Mouse (Mus musculus) C2C12 (cell line): ENCODE measurements around the gene Tnni1. TPM values are rescaled to one million over a fixed set of nuclear protein-coding genes. Genes with fewer than 3 reads are reported as not detected.

ENCODE experiments used
- H3K27me3 ChIP-seq: one replicate; pipeline ENCODE4 v1.6.1; 2011; ENCODE audit not compliant: control insufficient read depth, insufficient read depth, insufficient read length
- H3K36me3 ChIP-seq: one replicate; pipeline ENCODE4 v1.6.1; 2011; ENCODE audit not compliant: control insufficient read depth, insufficient read depth
- H3K4me3 ChIP-seq: one replicate; pipeline ENCODE4 v1.5.1; 2011; ENCODE audit warnings: mild to moderate bottlenecking, control low read depth; ENCODE audit not compliant: poor library complexity, insufficient read depth, severe bottlenecking
- H3K79me2 ChIP-seq: one replicate; pipeline ENCODE4 v1.6.1; 2011; ENCODE audit not compliant: control insufficient read depth, insufficient read depth
- H3K79me3 ChIP-seq: one replicate; pipeline ENCODE4 v1.6.1; 2011; ENCODE audit warnings: low read depth, control low read depth
- H3ac ChIP-seq: one replicate; pipeline ENCODE3; 2011; ENCODE audit warnings: low read depth; ENCODE audit not compliant: control insufficient read depth, insufficient read length
- CEBPB ChIP-seq: IDR thresholded peaks from one replicate; pipeline ENCODE4 v1.6.1; 2011; ENCODE audit warnings: low read depth, mild to moderate bottlenecking, control low read depth, moderate library complexity
- CTCF ChIP-seq: IDR thresholded peaks from one replicate; pipeline ENCODE4 v1.5.1; 2011; ENCODE audit not compliant: control insufficient read depth, insufficient read depth, insufficient read length
- FOSL1 ChIP-seq: IDR thresholded peaks from one replicate; pipeline ENCODE4 v1.8.0; 2011; ENCODE audit warnings: mild to moderate bottlenecking, low read length; ENCODE audit not compliant: poor library complexity, insufficient read depth, severe bottlenecking
- MAX ChIP-seq: IDR thresholded peaks from one replicate; pipeline ENCODE4 v1.6.1; 2011; ENCODE audit warnings: mild to moderate bottlenecking, control low read depth
- MYOD1 ChIP-seq: IDR thresholded peaks from one replicate; pipeline ENCODE4 v1.6.1; 2011; ENCODE audit warnings: low read depth; ENCODE audit not compliant: control insufficient read depth, insufficient read length
- MYOG ChIP-seq: IDR thresholded peaks from one replicate; pipeline ENCODE4 v1.6.1; 2011; ENCODE audit not compliant: control insufficient read depth, insufficient read length; ENCODE audit errors: extremely low read depth
- USF1 ChIP-seq: IDR thresholded peaks from one replicate; pipeline ENCODE4 v1.6.1; 2011; ENCODE audit warnings: low read depth, mild to moderate bottlenecking, control low read depth, moderate library complexity
- polyA plus RNA-seq: library from polyadenylated mRNA; unstranded; fragments of >200 nt; fragmentation: generic; extraction: Trizol; gene quantifications from one replicate; pipeline ENCODE4 v1.2.1, GENCODE M21; 2012; ENCODE audit warnings: missing spikeins

Tnni1 gene
- polyA plus RNA-seq, 1 experiment: 44.6 TPM

- H3K36me3 ChIP-seq: no peaks in the 10 kb centered on the region
- no peaks in the 10 kb centered on the region for H3K79me3 ChIP-seq
- no peaks in the 10 kb centered on the region for H3K79me2 ChIP-seq
- no peak overlapping the region for H3K4me3 ChIP-seq
- no peaks in the 10 kb centered on the region for H3K27me3 ChIP-seq
- no peak overlapping the region for H3ac ChIP-seq
- TF ChIP-seq CTCF: peak; percentile 80
- no peak for TF ChIP-seq CEBPB
These were observed 2.0 kb downstream of the Tnni1 start for GRCm38 (mm10) chr1:135781220-135781619.

GRCm38 (mm10) chr1:135782816-135783215 lies 3.6 kb downstream of the Tnni1 start:
- H3K79me3 ChIP-seq: no peaks in the 10 kb centered on the region
- H3K4me3 ChIP-seq: no peak overlapping the region
- no peak for TF ChIP-seq CEBPB
- no peak for TF ChIP-seq MYOG
- no peak for TF ChIP-seq MAX
- no peak for TF ChIP-seq FOSL1
- no peak for TF ChIP-seq USF1
- no peak for TF ChIP-seq CTCF
- no peak for TF ChIP-seq MYOD1
- no peaks in the 10 kb centered on the region for H3K79me2 ChIP-seq
- no peaks in the 10 kb centered on the region for H3K27me3 ChIP-seq
- H3K36me3 ChIP-seq: no peaks in the 10 kb centered on the region
- H3ac ChIP-seq: no peak overlapping the region

- H3K79me3 ChIP-seq: no peaks in the 10 kb centered on the region
- no peaks in the 10 kb centered on the region for H3K79me2 ChIP-seq
- no peak overlapping the region for H3K4me3 ChIP-seq
- H3ac ChIP-seq: no peak overlapping the region
- H3K36me3 ChIP-seq: no peaks in the 10 kb centered on the region
- H3K27me3 ChIP-seq: no peaks in the 10 kb centered on the region
- TF ChIP-seq MYOD1 (no peak), MYOG (no peak), USF1 (no peak), MAX (no peak), CTCF (peak; percentile 59)
These were observed 8.6 kb downstream of the Tnni1 start for GRCm38 (mm10) chr1:135787799-135788198.

- TF ChIP-seq FOSL1: no peak
- TF ChIP-seq CTCF: peak; percentile 17
- H3ac ChIP-seq: no peak overlapping the region
- no peaks in the 10 kb centered on the region for H3K79me2 ChIP-seq
- no peak overlapping the region for H3K4me3 ChIP-seq
- no peaks in the 10 kb centered on the region for H3K79me3 ChIP-seq
- no peaks in the 10 kb centered on the region for H3K27me3 ChIP-seq
- no peaks in the 10 kb centered on the region for H3K36me3 ChIP-seq
These were observed 9.5 kb downstream of the Tnni1 start for GRCm38 (mm10) chr1:135788708-135789107.

- no peaks in the 10 kb centered on the region for H3K36me3 ChIP-seq
- H3K27me3 ChIP-seq: no peaks in the 10 kb centered on the region
- no peak overlapping the region for H3ac ChIP-seq
- no peaks in the 10 kb centered on the region for H3K79me3 ChIP-seq
- peak; percentile 39 for TF ChIP-seq CTCF
- no peak for TF ChIP-seq MAX
- no peak for TF ChIP-seq MYOG
- no peak for TF ChIP-seq USF1
- TF ChIP-seq MYOD1: no peak
- TF ChIP-seq CEBPB: no peak
- no peak for TF ChIP-seq FOSL1
- no peak overlapping the region for H3K4me3 ChIP-seq
- H3K79me2 ChIP-seq: no peaks in the 10 kb centered on the region
These were observed 10.6 kb downstream of the Tnni1 start for GRCm38 (mm10) chr1:135789815-135790214.

GRCm38 (mm10) chr1:135792143-135792939 lies 13.1 kb downstream of the Tnni1 start:
- H3K79me3 ChIP-seq: no peaks in the 10 kb centered on the region
- H3K36me3 ChIP-seq: no peaks in the 10 kb centered on the region
- H3K27me3 ChIP-seq: no peaks in the 10 kb centered on the region
- TF ChIP-seq MYOD1 (no peak), CTCF (no peak), CEBPB (no peak), USF1 (no peak), FOSL1 (no peak), MAX (no peak), MYOG (no peak)
- H3K79me2 ChIP-seq: no peaks in the 10 kb centered on the region
- H3ac ChIP-seq: no peak overlapping the region
- H3K4me3 ChIP-seq: no peak overlapping the region
